Mouse (Mus musculus): ENCODE results near the gene Zic5.
"Not testable (repeated sequence)": the region's sequence is repeated elsewhere in the genome, so short reads cannot be mapped to it uniquely, and the experiment has no call there.

The Zic5 gene

GRCm38 (mm10) chr14:122465931-122466490 lies 534 bp upstream of the Zic5 start:
- intact Hi-C loops (cut with DNase I), result no loop called here

- intact Hi-C loops (cut with DNase I), result loop anchor here (1.0 kb wide), 1 partner anchor 25 kb away; no protein-coding TSS in a partner anchor
These were observed 1.1 kb downstream of the Zic5 start for GRCm38 (mm10) chr14:122464351-122464762.

- intact Hi-C loops (cut with DNase I), result loop anchor here (1.0 kb wide), 1 partner anchor 25 kb away; no protein-coding TSS in a partner anchor
These were observed 1.6 kb downstream of the Zic5 start for GRCm38 (mm10) chr14:122463734-122464341.

- intact Hi-C loops (cut with DNase I), result no loop called here
These were observed 2.3 kb downstream of the Zic5 start for GRCm38 (mm10) chr14:122463080-122463691.

- intact Hi-C loops (cut with DNase I), result no loop called here
These were observed 2.8 kb downstream of the Zic5 start for GRCm38 (mm10) chr14:122462689-122463079.

GRCm38 (mm10) chr14:122461966-122462365 lies 3.5 kb downstream of the Zic5 start:
- intact Hi-C loops (cut with DNase I), result no loop called here

- intact Hi-C loops (cut with DNase I), result no loop called here
These were observed 4.0 kb downstream of the Zic5 start for GRCm38 (mm10) chr14:122461500-122461899.

GRCm38 (mm10) chr14:122460226-122460625 lies 5.3 kb downstream of the Zic5 start:
- intact Hi-C loops (cut with DNase I), result no loop called here

GRCm38 (mm10) chr14:122459776-122460175 lies 5.7 kb downstream of the Zic5 start:
- intact Hi-C loops (cut with DNase I), result no loop called here

GRCm38 (mm10) chr14:122459332-122459731 lies 6.1 kb downstream of the Zic5 start:
- intact Hi-C loops (cut with DNase I), result not testable (repeated sequence)

- intact Hi-C loops (cut with DNase I), result no loop called here
These were observed 9.9 kb downstream of the Zic5 start for GRCm38 (mm10) chr14:122455562-122455958.

GRCm38 (mm10) chr14:122454901-122455561 lies 10.4 kb downstream of the Zic5 start:
- intact Hi-C loops (cut with DNase I), result no loop called here

- intact Hi-C loops (cut with DNase I), result no loop called here
These were observed 11.3 kb downstream of the Zic5 start for GRCm38 (mm10) chr14:122453996-122454738.

GRCm38 (mm10) chr14:122453388-122453995 lies 12.0 kb downstream of the Zic5 start:
- intact Hi-C loops (cut with DNase I), result no loop called here

GRCm38 (mm10) chr14:122452701-122453387 lies 12.6 kb downstream of the Zic5 start:
- intact Hi-C loops (cut with DNase I), result no loop called here

- intact Hi-C loops (cut with DNase I), result no loop called here
These were observed 13.8 kb downstream of the Zic5 start for GRCm38 (mm10) chr14:122451551-122452145.

GRCm38 (mm10) chr14:122450496-122451382 lies 14.7 kb downstream of the Zic5 start, which contains the start of gene Gm5089:
Gm5089 (minus strand) TSS chr14:122451115.
- intact Hi-C loops (cut with DNase I), result no loop called here

- intact Hi-C loops (cut with DNase I), result no loop called here
These were observed 15.6 kb downstream of the Zic5 start for GRCm38 (mm10) chr14:122449601-122450495.
